Mouse (Mus musculus) E14TG2a.4 (cell line): Measurements from ENCODE around the gene Sept12.

Experiments used
- CTCF ChIP-seq: conservative IDR thresholded peaks from 2 replicates; pipeline ENCODE4 v1.5.1; 2014; ENCODE audit warnings: low read length
- NANOG ChIP-seq: IDR thresholded peaks from 2 replicates; pipeline ENCODE4 v1.6.1; 2014; ENCODE audit warnings: borderline replicate concordance, low read length, mixed read lengths

DNA sequence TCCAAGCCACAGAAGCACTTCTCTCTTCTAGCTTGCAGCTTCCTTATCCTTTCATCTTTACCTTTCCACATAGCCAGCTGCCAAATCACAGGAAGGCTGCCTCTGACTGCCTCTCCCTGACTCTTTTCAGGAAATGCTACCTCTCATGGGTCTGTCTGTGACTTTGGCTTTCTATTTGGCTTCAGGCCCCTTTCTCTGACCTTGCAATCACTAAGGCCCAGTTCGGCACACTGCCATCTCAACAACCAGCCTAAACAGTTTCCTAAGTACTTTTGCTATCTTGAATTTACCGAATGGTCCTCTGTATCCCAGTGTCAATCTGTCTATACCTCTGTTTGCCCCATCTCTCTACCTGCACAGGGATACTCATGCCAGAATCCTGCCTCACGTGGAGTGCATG lies 37.9 kb upstream of the Sept12 start:
- TF ChIP-seq CTCF: no peak
- TF ChIP-seq NANOG: no peak
